Mouse (Mus musculus) right cerebral cortex, adult 18-20 months (tissue): ENCODE data around the gene Ankrd11.

ENCODE experiments used
- DNase-seq: peaks from one replicate; pipeline ENCODE4 v3.0.0; 2022; ENCODE audit warnings: mixed read lengths

Ankrd11 gene

GRCm38 (mm10) chr8:123004033-123004922 is 37.8 kb downstream of the Ankrd11 start:
- DNase-seq = no peak

GRCm38 (mm10) chr8:123000311-123000710 is 41.8 kb downstream of the Ankrd11 start:
- DNase-seq = no peak

GRCm38 (mm10) chr8:122997963-122998362 is 44.1 kb downstream of the Ankrd11 start:
- DNase-seq = no peak

GRCm38 (mm10) chr8:122993740-122994139 is 48.3 kb downstream of the Ankrd11 start:
- no peak for DNase-seq

GRCm38 (mm10) chr8:122993031-122993430 is 49.0 kb downstream of the Ankrd11 start:
- DNase-seq = no peak

GRCm38 (mm10) chr8:122992296-122992695 is 49.8 kb downstream of the Ankrd11 start:
- no peak for DNase-seq

- DNase-seq = no peak
These were observed 50.7 kb downstream of the Ankrd11 start for GRCm38 (mm10) chr8:122991368-122991767.

GRCm38 (mm10) chr8:122989976-122990375 is 52.1 kb downstream of the Ankrd11 start:
- no peak for DNase-seq

GRCm38 (mm10) chr8:122988955-122989354 is 53.1 kb downstream of the Ankrd11 start:
- DNase-seq = no peak

GRCm38 (mm10) chr8:122987255-122987654 is 54.8 kb downstream of the Ankrd11 start:
- no peak for DNase-seq

- DNase-seq = no peak
These were observed 55.4 kb downstream of the Ankrd11 start for GRCm38 (mm10) chr8:122986501-122987184.

- no peak for DNase-seq
These were observed 57.9 kb downstream of the Ankrd11 start for GRCm38 (mm10) chr8:122984175-122984574.

GRCm38 (mm10) chr8:122983178-122983942 is 58.7 kb downstream of the Ankrd11 start:
- no peak for DNase-seq

GRCm38 (mm10) chr8:122981646-122982045 is 60.4 kb downstream of the Ankrd11 start:
- DNase-seq = no peak

GRCm38 (mm10) chr8:122979865-122980509 is 62.1 kb downstream of the Ankrd11 start:
- DNase-seq = no peak

- no peak for DNase-seq
These were observed 62.7 kb downstream of the Ankrd11 start for GRCm38 (mm10) chr8:122979424-122979823.

- no peak for DNase-seq
These were observed 66.0 kb downstream of the Ankrd11 start for GRCm38 (mm10) chr8:122976046-122976445.

- no peak for DNase-seq
These were observed 72.0 kb downstream of the Ankrd11 start for GRCm38 (mm10) chr8:122969964-122970620.

GRCm38 (mm10) chr8:122968145-122968544 is 73.9 kb downstream of the Ankrd11 start:
- DNase-seq = no peak

- DNase-seq = no peak
These were observed 75.4 kb downstream of the Ankrd11 start for GRCm38 (mm10) chr8:122966638-122967037.

- DNase-seq = no peak
These were observed 80.0 kb downstream of the Ankrd11 start for GRCm38 (mm10) chr8:122962046-122962445.

- no peak for DNase-seq
These were observed 80.6 kb downstream of the Ankrd11 start for GRCm38 (mm10) chr8:122961458-122961857.
